Mouse (Mus musculus) kidney, embryonic 15.5 days (tissue): ENCODE data around the gene Acer2. TPM values are rescaled to one million over a fixed set of nuclear protein-coding genes. Genes with fewer than 3 reads are reported as not detected.

Experiments used
- polyA plus RNA-seq: library from polyadenylated mRNA; unstranded; fragments of >200 nt; fragmentation: Nextera tagmentation; extraction: Ambion mirVana; gene quantifications from 2 replicates; pipeline ENCODE4 v1.2.1, GENCODE M21; 2015

Acer2 gene
- polyA plus RNA-seq, 1 experiment from 2014 or later: 37.9 TPM

Other genes with a start within 250 kb of the Acer2 start
- 58.0 and 70.8 TPM in 2 replicates for gene Plin2, start 204.3 kb upstream of the Acer2 start, polyA plus RNA-seq
- 6.8 and 8.5 TPM in 2 replicates for gene Dennd4c, start 125.8 kb upstream of the Acer2 start, polyA plus RNA-seq
- gene Rps6, start 17.0 kb upstream of the Acer2 start, polyA plus RNA-seq: 768 and 806 TPM in 2 replicates